Mouse (Mus musculus): Measurements from ENCODE around the gene Riok2.

DNA sequence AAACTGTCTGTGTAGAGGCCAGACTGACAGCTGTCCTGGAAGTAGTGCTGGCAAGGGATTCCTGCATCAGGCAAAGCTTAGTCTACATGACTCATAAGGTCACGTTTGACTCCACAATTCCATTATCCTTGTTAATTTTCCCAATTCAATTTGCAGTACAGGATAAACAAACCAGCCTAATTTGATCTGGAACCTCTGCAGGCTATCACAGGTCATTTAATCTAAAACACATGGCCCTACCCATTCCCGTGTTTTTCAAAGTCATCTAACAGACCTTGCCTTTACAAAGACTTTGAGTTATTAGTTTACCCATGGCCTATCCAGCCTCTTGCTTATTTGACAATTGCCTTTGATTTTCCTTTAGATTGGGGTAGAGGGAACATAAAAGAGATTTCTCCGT, 51.8 kb downstream of the Riok2 start:
- TF ChIP-seq CTCF (IDR thresholded peaks at IDR 0.05; ENCODE audit: low read depth), result no peak
- no peak for TF ChIP-seq EP300 (IDR thresholded peaks at IDR 0.05; ENCODE audit: low read depth)

Data from liver, postnatal 0 days (tissue).